Mouse (Mus musculus): ENCODE data around the gene Cped1. TPM values are rescaled to one million over a fixed set of nuclear protein-coding genes. Genes with fewer than 3 reads are reported as not detected.

Cped1 gene
- total and polyA plus RNA-seq, 3 experiments = not detected

DNA sequence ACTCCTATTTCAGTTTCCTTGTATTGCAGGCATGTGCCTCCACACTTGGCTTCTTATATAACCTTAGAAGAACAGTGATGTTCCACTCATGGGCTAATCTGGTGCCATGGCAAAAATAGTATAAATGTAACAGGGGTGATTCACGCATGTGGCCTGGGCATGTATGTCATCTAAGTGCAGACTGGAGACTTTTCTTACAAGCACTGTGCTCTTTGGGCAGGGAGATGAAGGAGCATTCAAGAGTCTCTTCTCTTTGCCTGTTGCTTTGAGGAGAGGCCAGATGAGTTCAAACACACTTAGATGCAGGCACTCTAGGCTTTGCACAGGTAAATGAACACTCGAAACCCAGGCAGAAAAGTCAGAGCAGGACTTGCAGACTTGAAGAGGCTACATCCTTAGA lies 38.5 kb downstream of the Cped1 start:
- no peaks in the 10 kb centered on the region for H3K36me3 ChIP-seq (ENCODE audit: control insufficient read depth in 1 of 2, insufficient read depth in 2 of 2, low read length in 2 of 2)
- H3K4me1 ChIP-seq (ENCODE audit: control insufficient read depth in 1 of 2, insufficient read depth in 2 of 2, low read length in 2 of 2) = no peaks in the 10 kb centered on the region
- TF ChIP-seq TBP (IDR thresholded peaks at IDR 0.05; ENCODE audit: low read depth, low read length) = no peak
- TF ChIP-seq KAT2A (conservative IDR thresholded peaks at IDR 0.05; ENCODE audit: low read depth, low read length) = no peak
- no peak for TF ChIP-seq USF1 (IDR thresholded peaks at IDR 0.05; ENCODE audit: low read depth, low read length)
- no peak for TF ChIP-seq MEF2A (IDR thresholded peaks at IDR 0.05; ENCODE audit: extremely low read depth, insufficient replicate concordance, low read depth, low read length, poor library complexity, severe bottlenecking)
- no peak for DNase-seq (ENCODE audit: low read depth, low spot score)
- no peaks in the 10 kb centered on the region for H3K79me2 ChIP-seq (ENCODE audit: control insufficient read depth, insufficient read depth, low read length, poor library complexity)
- no peaks in the 10 kb centered on the region for H3K9me3 ChIP-seq (replicated peaks; ENCODE audit: insufficient read depth, low read length)
- H3K27me3 ChIP-seq (ENCODE audit: control insufficient read depth in 1 of 2, insufficient read depth in 2 of 2, low read length in 2 of 2) = no peaks in the 10 kb centered on the region; a peak in 1 of 4 replicates
- no peak overlapping the region for H3K9ac ChIP-seq (ENCODE audit: control insufficient read depth, low read depth, low read length, poor library complexity, severe bottlenecking)
- no peak overlapping the region for H3K27ac ChIP-seq (ENCODE audit: control insufficient read depth, low read depth, low read length)
- no peak overlapping the region for H3K4me3 ChIP-seq (ENCODE audit: control insufficient read depth in 1 of 2, insufficient read depth in 1 of 2, low read depth in 2 of 2, low read length in 2 of 2)

DNA sequence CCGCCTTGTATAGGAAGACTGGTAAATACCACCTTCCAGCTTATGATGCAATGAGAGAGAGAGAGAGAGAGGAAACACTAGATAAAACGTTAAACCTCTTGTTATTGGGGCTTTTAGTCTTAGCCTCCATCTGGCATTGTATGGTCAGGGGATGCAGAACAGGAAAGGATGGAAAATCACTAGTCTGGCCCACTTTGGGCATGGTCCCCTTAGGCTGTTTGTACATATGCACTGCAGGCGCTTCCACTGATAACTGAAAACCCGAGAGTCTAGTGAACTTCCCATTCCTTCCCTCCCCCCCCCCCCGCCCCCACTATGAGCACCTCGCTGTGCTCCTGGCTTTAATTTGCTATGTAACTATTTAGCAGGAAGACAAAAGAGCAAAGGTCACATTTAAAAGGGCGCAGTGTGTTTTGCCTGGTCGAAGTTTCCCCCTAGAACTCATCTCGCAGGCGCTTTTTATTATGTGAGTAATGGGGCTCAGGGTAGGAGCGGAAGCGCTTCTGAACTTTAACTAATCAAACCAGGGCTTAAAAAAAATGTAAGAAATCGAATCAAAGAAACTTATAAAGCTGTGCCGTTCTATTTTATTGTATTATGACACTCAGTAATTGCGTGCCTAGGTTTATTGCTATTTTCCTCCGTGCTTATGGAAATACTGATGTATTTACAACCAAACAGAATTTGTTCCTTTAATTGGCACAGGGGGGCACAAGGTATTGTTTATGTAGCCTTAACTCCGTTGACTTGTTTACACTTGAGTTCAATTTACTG lies 40.1 kb downstream of the Cped1 start:
- Histone ChIP-seq H3K27ac (ENCODE audit: control insufficient read depth, low read depth, low read length) (no peak overlapping the region), H3K27me3 (ENCODE audit: control insufficient read depth in 1 of 2, insufficient read depth in 2 of 2, low read length in 2 of 2) (no peaks in the 10 kb centered on the region; a peak in 1 of 4 replicates), H3K79me2 (ENCODE audit: control insufficient read depth, insufficient read depth, low read length, poor library complexity) (no peaks in the 10 kb centered on the region), H3K9me3 (replicated peaks; ENCODE audit: insufficient read depth, low read length) (no peaks in the 10 kb centered on the region), H3K36me3 (ENCODE audit: control insufficient read depth in 1 of 2, insufficient read depth in 2 of 2, low read length in 2 of 2) (no peaks in the 10 kb centered on the region), H3K4me1 (ENCODE audit: control insufficient read depth in 1 of 2, insufficient read depth in 2 of 2, low read length in 2 of 2) (no peaks in the 10 kb centered on the region), H3K4me3 (ENCODE audit: control insufficient read depth in 1 of 2, insufficient read depth in 1 of 2, low read depth in 2 of 2, low read length in 2 of 2) (no peak overlapping the region), H3K9ac (ENCODE audit: control insufficient read depth, low read depth, low read length, poor library complexity, severe bottlenecking) (no peak overlapping the region)
- DNase-seq (ENCODE audit: low read depth, low spot score) = no peak
- TF ChIP-seq JUND (IDR thresholded peaks at IDR 0.05; ENCODE audit: low read depth, low read length) (no peak), GATA1 (IDR thresholded peaks at IDR 0.05; ENCODE audit: low read depth, low read length) (no peak), ZMIZ1 (IDR thresholded peaks at IDR 0.05; ENCODE audit: low read depth, low read length) (no peak), MAZ (IDR thresholded peaks at IDR 0.05; ENCODE audit: low read depth, low read length) (no peak), POLR2A (IDR thresholded peaks at IDR 0.05; ENCODE audit: control insufficient read depth in 1 of 2, insufficient read depth in 1 of 2, low read depth in 1 of 2, low read length in 2 of 2, poor library complexity in 1 of 2) (no peak), TAL1 (IDR thresholded peaks at IDR 0.05; ENCODE audit: low read length) (no peak), SIN3A (IDR thresholded peaks at IDR 0.05; ENCODE audit: low read length) (no peak), EP300 (IDR thresholded peaks at IDR 0.05; ENCODE audit: low read depth in 1 of 2, low read length in 2 of 2) (no peak), MAX (IDR thresholded peaks at IDR 0.05; ENCODE audit: low read length) (no peak), E2F4 (IDR thresholded peaks at IDR 0.05; ENCODE audit: borderline replicate concordance, low read depth, low read length) (no peak), MEF2A (IDR thresholded peaks at IDR 0.05; ENCODE audit: extremely low read depth, insufficient replicate concordance, low read depth, low read length, poor library complexity, severe bottlenecking) (no peak), ETS1 (IDR thresholded peaks at IDR 0.05; ENCODE audit: low read depth, low read length) (no peak), MYB (IDR thresholded peaks at IDR 0.05; ENCODE audit: low read depth, low read length) (no peak)
